Comparison of ENCODE assay signal across 21 mouse cellular contexts in genomic region chr7:7185897-7186296, GRCm38 (mm10).
"Had no signal": no experiment of that assay in that cellular context is flagged by ENCODE, and none has a peak within 500 bp of the region (broad histone marks: within the 10 kb centered on the region; RNA-seq: fewer than 3 reads in every experiment).

No protein-coding gene starts in this region.

- H3K9ac ChIP-seq: kidney, embryonic 15.5 days; limb, embryonic 12.5 days; liver, embryonic 13.5 days; neural tube, embryonic 12.5 days; neural tube, embryonic 15.5 days had no signal

- H3K4me2 ChIP-seq: kidney, embryonic 15.5 days; limb, embryonic 12.5 days; liver, embryonic 13.5 days; midbrain, embryonic 11.5 days; neural tube, embryonic 12.5 days; neural tube, embryonic 15.5 days had no signal

- DNase-seq: kidney, adult 11 months; kidney, adult 8-10 months; kidney, postnatal 10 days; kidney, postnatal 36 days; layer of hippocampus, postnatal 36 days; liver, embryonic 13.5 days; lung, adult 2 months; lung, postnatal 14 days; lung, postnatal 4 days; midbrain, embryonic 14.5 days; right cerebral cortex, adult 18-20 months; right cerebral cortex, postnatal 14 days; right cerebral cortex, postnatal 4 days; thymus, postnatal 25 days had no signal

- H3K9me3 ChIP-seq: kidney, embryonic 15.5 days; limb, embryonic 12.5 days; liver, embryonic 13.5 days; neural tube, embryonic 12.5 days; neural tube, embryonic 15.5 days had no signal

- H3K27me3 ChIP-seq: kidney, embryonic 15.5 days; limb, embryonic 12.5 days; liver, embryonic 13.5 days; neural tube, embryonic 12.5 days; neural tube, embryonic 15.5 days had no signal

- H3K4me3 ChIP-seq: kidney, embryonic 15.5 days; left cerebral cortex, adult 2 months; limb, embryonic 12.5 days; liver, embryonic 13.5 days; neural tube, embryonic 12.5 days; neural tube, embryonic 15.5 days had no signal

- H3K27ac ChIP-seq: kidney, embryonic 15.5 days; left cerebral cortex, adult 2 months; limb, embryonic 12.5 days; liver, embryonic 13.5 days; neural tube, embryonic 12.5 days; neural tube, embryonic 15.5 days; stomach, postnatal 0 days had no signal

- H3K4me1 ChIP-seq: kidney, embryonic 15.5 days; limb, embryonic 12.5 days; neural tube, embryonic 12.5 days had no signal
